Mouse (Mus musculus) hindbrain, embryonic 16.5 days (tissue): ENCODE measurements around the gene Smim4. TPM values are rescaled to one million over a fixed set of nuclear protein-coding genes. Genes with fewer than 3 reads are reported as not detected.

ENCODE experiments used
- ATAC-seq: fragments of 200-750 bp; cut with Nextera tagmentation; 2 replicates; pipeline ENCODE4 v1.8.0; 2017; ENCODE audit warnings: moderate TSS enrichment, moderate library complexity
- H3K27ac ChIP-seq: fragments of 300-500 bp; sonication (generic); 2 replicates; pipeline ENCODE4 v1.5.1; 2014; ENCODE audit warnings: low read depth, mild to moderate bottlenecking, control low read depth, low read length, moderate library complexity
- H3K27me3 ChIP-seq: fragments of 300-500 bp; sonication (generic); replicated peaks from 2 replicates; pipeline ENCODE4 v1.6.1; 2014; ENCODE audit warnings: low read length; ENCODE audit not compliant: control insufficient read depth, insufficient read depth
- H3K36me3 ChIP-seq: fragments of 300-500 bp; sonication (generic); 2 replicates; pipeline ENCODE4 v1.6.1; 2014; ENCODE audit warnings: mild to moderate bottlenecking, low read length, moderate library complexity, mixed read lengths; ENCODE audit not compliant: control insufficient read depth, insufficient read depth
- H3K4me1 ChIP-seq: fragments of 300-500 bp; sonication (generic); 2 replicates; pipeline ENCODE4 v1.6.1; 2014; ENCODE audit warnings: low read depth, low read length; ENCODE audit not compliant: control insufficient read depth, insufficient read depth
- H3K4me2 ChIP-seq: fragments of 300-500 bp; sonication (generic); 2 replicates; pipeline ENCODE4 v1.6.1; 2014; ENCODE audit warnings: mild to moderate bottlenecking, low read length, control low read depth, moderate library complexity
- H3K4me3 ChIP-seq: fragments of 300-500 bp; sonication (generic); 2 replicates; pipeline ENCODE4 v1.5.1; 2014; ENCODE audit warnings: mild to moderate bottlenecking, low read length, control low read depth, moderate library complexity
- H3K9ac ChIP-seq: fragments of 300-500 bp; sonication (generic); 2 replicates; pipeline ENCODE4 v1.6.1; 2014; ENCODE audit warnings: low read depth, mild to moderate bottlenecking, control low read depth, low read length, moderate library complexity
- H3K9me3 ChIP-seq: fragments of 300-500 bp; sonication (generic); 2 replicates; pipeline ENCODE4 v1.6.1; 2014; ENCODE audit warnings: mild to moderate bottlenecking, low read length, moderate library complexity; ENCODE audit not compliant: control insufficient read depth
- WGBS: fragments of 180-500 bp; shearing (Covaris S2); extraction: QIAGEN DNeasy Blood & Tissue Kit; methylation state at CpG from one replicate; pipeline ENCODE4 v1.1.7; 2014; 5-methylcytosine and 5-hydroxymethylcytosine counted together
- polyA plus RNA-seq: library from polyadenylated mRNA; unstranded; fragments of >200 nt; fragmentation: Nextera tagmentation; extraction: Ambion mirVana; gene quantifications from 2 replicates; pipeline ENCODE4 v1.2.1, GENCODE M21; 2015

Gene Smim4
- polyA plus RNA-seq, 1 experiment from 2014 or later: 51.3 TPM

DNA sequence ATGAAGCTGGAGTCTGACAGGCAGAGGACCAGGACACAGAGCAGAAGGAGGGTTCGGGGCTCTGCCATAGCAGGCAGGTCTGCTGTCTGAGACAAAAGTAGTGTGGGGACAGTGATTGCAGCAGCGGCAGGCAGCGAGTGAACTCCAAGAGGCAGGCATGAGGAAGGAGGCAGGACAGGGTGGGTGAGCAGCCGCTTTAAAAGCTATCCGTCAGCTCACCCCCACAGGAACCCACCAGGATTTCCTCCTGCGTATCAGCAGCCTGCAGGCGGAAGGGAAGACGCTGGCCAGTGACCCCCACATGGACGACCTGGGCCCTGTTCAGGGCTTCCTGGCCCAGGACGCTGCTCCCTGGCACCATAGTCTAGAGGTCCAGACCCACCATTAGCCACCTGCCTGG, 39.7 kb upstream of the Smim4 start, which contains the start of gene Stab1:
TSS of gene Stab1 (minus strand) at position 217 of the 400 bp plus-strand sequence.
- H3K36me3 ChIP-seq: peaks cover 28% of the 10 kb centered on the region
- no peaks in the 10 kb centered on the region for H3K27me3 ChIP-seq
- no peak for ATAC-seq
- H3K9ac ChIP-seq: 0 out of 2 replicates have a peak within 1 kb of the TSS, but pooled peaks have one; percentile 13
- H3K27ac ChIP-seq: peak within 1 kb of the TSS; percentile 20; the same call in 1 of the 2 replicates
- H3K9me3 ChIP-seq: no peaks in the 10 kb centered on the region
- H3K4me3 ChIP-seq: no peak within 1 kb of the TSS
- peaks cover 5% of the 10 kb centered on the region for H3K4me1 ChIP-seq
- 56% methylated on average over 10 of the region's 10 CpGs for WGBS
- no peak within 1 kb of the TSS for H3K4me2 ChIP-seq

DNA sequence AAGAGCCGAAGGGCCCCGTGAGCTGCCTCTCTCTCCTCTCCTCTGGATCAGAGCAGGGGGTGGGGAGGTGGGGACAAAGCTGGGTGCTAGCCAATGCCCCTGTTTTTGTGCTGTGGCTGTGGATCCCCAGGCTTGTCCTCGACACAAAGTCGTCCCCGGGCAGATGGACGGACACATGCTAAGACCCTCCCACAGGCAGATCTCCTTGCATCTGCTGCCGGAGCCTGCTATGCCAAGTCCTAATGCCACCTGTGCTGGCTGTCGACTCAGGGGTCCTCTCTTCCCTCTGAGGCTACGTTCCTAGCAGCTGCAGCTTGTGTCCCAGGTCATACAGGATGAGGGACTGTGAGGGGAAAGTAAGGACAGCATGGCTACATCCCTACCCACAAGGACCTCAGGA, 38.1 kb upstream of the Smim4 start:
- Histone ChIP-seq H3K36me3 (peaks cover 12% of the 10 kb centered on the region), H3K4me2 (no peak overlapping the region; the same call in 1 of the 2 replicates), H3K27me3 (no peaks in the 10 kb centered on the region), H3K4me1 (peaks cover 5% of the 10 kb centered on the region), H3K27ac (no peak overlapping the region), H3K9me3 (no peaks in the 10 kb centered on the region), H3K9ac (no peak overlapping the region), H3K4me3 (no peak overlapping the region)
- no peak for ATAC-seq
- WGBS: 37% methylated on average over 9 of the region's 9 CpGs

GRCm38 (mm10) chr14:31165991-31166630, 37.4 kb upstream of the Smim4 start:
- Histone ChIP-seq H3K4me1 (peaks cover 5% of the 10 kb centered on the region), H3K27ac (0 out of 2 replicates have a peak overlapping the region, but pooled peaks have one; percentile 32), H3K36me3 (peaks cover 5% of the 10 kb centered on the region), H3K9ac (no peak overlapping the region; the same call in 1 of the 2 replicates), H3K4me2 (no peak overlapping the region), H3K4me3 (no peak overlapping the region), H3K27me3 (no peaks in the 10 kb centered on the region), H3K9me3 (no peaks in the 10 kb centered on the region)
- WGBS: 57% methylated on average over 10 of the region's 10 CpGs
- ATAC-seq: no peak

DNA sequence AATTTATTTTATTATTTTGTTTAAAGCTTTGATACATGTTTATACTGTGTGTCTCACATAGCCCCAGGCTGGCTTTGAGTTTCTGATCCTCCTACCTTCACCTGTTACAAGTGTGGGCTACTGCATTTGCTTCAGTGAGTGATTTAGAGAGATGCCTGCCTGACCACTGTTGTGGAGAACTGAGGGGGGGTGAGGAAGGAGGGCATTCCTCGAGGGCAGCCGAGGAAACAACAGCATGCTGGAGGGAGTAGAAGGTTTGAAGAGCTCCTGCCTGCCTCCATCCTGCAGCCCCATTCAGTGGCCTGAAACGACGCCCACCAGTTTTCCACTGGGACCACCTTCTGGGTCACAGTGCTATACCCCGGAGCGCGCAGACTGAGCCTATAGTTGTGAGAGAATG, 36.7 kb upstream of the Smim4 start:
- no peak overlapping the region for H3K27ac ChIP-seq
- H3K4me3 ChIP-seq: no peak overlapping the region
- no peak for ATAC-seq
- H3K4me1 ChIP-seq: peaks cover 5% of the 10 kb centered on the region
- no peak overlapping the region for H3K9ac ChIP-seq
- H3K9me3 ChIP-seq: no peaks in the 10 kb centered on the region
- no peaks in the 10 kb centered on the region for H3K36me3 ChIP-seq
- no peak overlapping the region for H3K4me2 ChIP-seq
- 49% methylated on average over 7 of the region's 7 CpGs for WGBS
- H3K27me3 ChIP-seq: no peaks in the 10 kb centered on the region

GRCm38 (mm10) chr14:31165010-31165409, 36.3 kb upstream of the Smim4 start:
- no peak for ATAC-seq
- no peak overlapping the region for H3K4me2 ChIP-seq
- 61% methylated on average over 2 of the region's 2 CpGs for WGBS
- H3K4me1 ChIP-seq: peaks cover 5% of the 10 kb centered on the region
- H3K9ac ChIP-seq: no peak overlapping the region
- H3K27me3 ChIP-seq: no peaks in the 10 kb centered on the region
- H3K36me3 ChIP-seq: no peaks in the 10 kb centered on the region
- H3K4me3 ChIP-seq: no peak overlapping the region
- no peak overlapping the region for H3K27ac ChIP-seq
- H3K9me3 ChIP-seq: no peaks in the 10 kb centered on the region

DNA sequence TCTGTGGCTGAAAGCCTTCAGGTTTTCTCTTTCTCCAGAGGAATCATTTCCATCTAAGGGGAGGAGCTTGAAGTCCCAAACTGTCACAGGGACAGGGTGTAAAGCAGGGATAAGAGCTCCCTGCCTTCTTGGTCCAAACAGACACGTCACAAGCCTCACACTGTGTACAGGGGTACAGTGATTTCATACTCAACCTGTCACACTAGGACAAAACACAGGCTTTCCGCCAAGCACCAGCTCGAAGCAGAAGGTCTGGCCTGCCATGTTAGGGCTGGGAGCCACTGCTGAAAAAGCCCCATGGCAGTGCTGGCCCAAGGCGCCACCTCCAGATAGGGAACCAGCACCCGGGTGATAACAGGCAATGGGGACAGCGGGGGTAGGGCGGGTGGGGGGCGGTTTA, 35.3 kb upstream of the Smim4 start:
- no peak overlapping the region for H3K4me2 ChIP-seq
- H3K4me1 ChIP-seq: peaks cover 5% of the 10 kb centered on the region
- no peak overlapping the region for H3K4me3 ChIP-seq
- H3K27ac ChIP-seq: no peak overlapping the region
- no peak overlapping the region for H3K9ac ChIP-seq
- H3K9me3 ChIP-seq: no peaks in the 10 kb centered on the region
- no peak for ATAC-seq
- no peaks in the 10 kb centered on the region for H3K36me3 ChIP-seq
- H3K27me3 ChIP-seq: no peaks in the 10 kb centered on the region
- 68% methylated on average over 8 of the region's 8 CpGs for WGBS

GRCm38 (mm10) chr14:31161638-31162037, 32.9 kb upstream of the Smim4 start:
- Histone ChIP-seq H3K4me1 (peaks cover 4% of the 10 kb centered on the region), H3K36me3 (no peaks in the 10 kb centered on the region), H3K9me3 (no peaks in the 10 kb centered on the region), H3K27me3 (no peaks in the 10 kb centered on the region), H3K4me2 (no peak overlapping the region), H3K9ac (no peak overlapping the region), H3K4me3 (no peak overlapping the region), H3K27ac (no peak overlapping the region)
- ATAC-seq: no peak
- 59% methylated on average over 10 of the region's 10 CpGs for WGBS

DNA sequence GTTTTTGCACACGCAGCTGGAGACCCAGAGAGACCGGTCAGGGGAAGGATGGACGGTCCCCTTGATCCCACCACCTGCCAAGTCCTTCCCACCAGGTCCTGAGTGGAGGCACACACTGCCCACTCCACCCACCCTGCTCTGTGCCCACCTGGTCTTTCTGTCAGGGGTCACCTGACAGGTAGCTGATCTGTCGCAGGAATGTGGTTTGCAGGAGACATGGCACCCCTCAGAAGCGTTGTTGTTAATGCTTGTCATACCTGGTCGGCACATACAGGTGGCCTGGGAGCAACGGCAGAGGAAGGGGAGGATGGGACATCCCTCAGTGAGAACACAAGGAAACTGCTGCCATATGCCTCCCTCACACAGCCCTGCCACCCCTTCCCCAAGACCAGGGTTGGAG, 32.4 kb upstream of the Smim4 start:
- Histone ChIP-seq H3K9ac (no peak overlapping the region), H3K4me1 (no peaks in the 10 kb centered on the region), H3K4me2 (no peak overlapping the region), H3K27me3 (no peaks in the 10 kb centered on the region), H3K4me3 (no peak overlapping the region), H3K36me3 (no peaks in the 10 kb centered on the region), H3K9me3 (no peaks in the 10 kb centered on the region), H3K27ac (no peak overlapping the region)
- 88% methylated on average over 7 of the region's 7 CpGs for WGBS
- no peak for ATAC-seq

- no peaks in the 10 kb centered on the region for H3K4me1 ChIP-seq
- no peak overlapping the region for H3K27ac ChIP-seq
- no peaks in the 10 kb centered on the region for H3K9me3 ChIP-seq
- no peak for ATAC-seq
- H3K36me3 ChIP-seq: no peaks in the 10 kb centered on the region
- WGBS: 79% methylated on average over 27 of the region's 27 CpGs
- no peak overlapping the region for H3K9ac ChIP-seq
- H3K4me3 ChIP-seq: no peak overlapping the region
- no peaks in the 10 kb centered on the region for H3K27me3 ChIP-seq
- H3K4me2 ChIP-seq: no peak overlapping the region
These were observed 31.7 kb upstream of the Smim4 start for GRCm38 (mm10) chr14:31160196-31161150.
